Mouse (Mus musculus) liver, embryonic 14.5 days (tissue): ENCODE results near the gene Zmynd8. TPM values are rescaled to one million over a fixed set of nuclear protein-coding genes. Genes with fewer than 3 reads are reported as not detected.

Source experiments
- ATAC-seq: fragments of 200-750 bp; cut with Nextera tagmentation; 2 replicates; pipeline ENCODE4 v1.8.0; 2017; ENCODE audit warnings: moderate number of reproducible peaks, mild to moderate bottlenecking, moderate library complexity; ENCODE audit not compliant: insufficient read depth
- DNase-seq, 3 experiments: peaks; one replicate each; pipeline ENCODE4 v3.0.0-alpha.2; 2012 to 2013; ENCODE audit warnings: low read depth in 3 of 3, low spot score in 3 of 3
- H3K27ac ChIP-seq: fragments of 300-500 bp; sonication (generic); 2 replicates; pipeline ENCODE4 v1.5.1; 2014; ENCODE audit warnings: moderate library complexity, mild to moderate bottlenecking, control low read depth, inconsistent platforms
- H3K27me3 ChIP-seq: fragments of 300-500 bp; sonication (generic); 2 replicates; pipeline ENCODE4 v1.6.1; 2014; ENCODE audit warnings: mild to moderate bottlenecking, low read length, moderate library complexity; ENCODE audit not compliant: control insufficient read depth, insufficient read depth
- H3K36me3 ChIP-seq: fragments of 300-500 bp; sonication (generic); replicated peaks from 2 replicates; pipeline ENCODE4 v1.6.1; 2014; ENCODE audit warnings: low read depth; ENCODE audit not compliant: control insufficient read depth, insufficient read depth
- H3K4me1 ChIP-seq, 2 experiments: fragments of 200-500 bp in 1 of 2; fragments of 300-500 bp in 1 of 2; sonication (generic) in 1 of 2; replicated peaks; 2 replicates each; pipeline ENCODE4 v1.6.1; 2012 to 2014; ENCODE audit warnings: antibody characterized with exemption in 1 of 2, inconsistent platforms in 1 of 2, low read length in 1 of 2; ENCODE audit not compliant: control insufficient read depth in 2 of 2, insufficient read depth in 2 of 2
- H3K4me2 ChIP-seq: fragments of 300-500 bp; sonication (generic); 2 replicates; pipeline ENCODE4 v1.6.1; 2014; ENCODE audit warnings: low read depth, mild to moderate bottlenecking, control low read depth, moderate library complexity
- H3K4me3 ChIP-seq, 2 experiments: fragments of 200-500 bp in 1 of 2; fragments of 300-500 bp in 1 of 2; sonication (generic) in 1 of 2; 2 replicates each; pipeline ENCODE4 v1.5.1; 2012 to 2014; ENCODE audit warnings: low read depth in 2 of 2, low read length in 2 of 2, mild to moderate bottlenecking in 2 of 2, control low read depth in 1 of 2, inconsistent platforms in 1 of 2, moderate library complexity in 1 of 2; ENCODE audit not compliant: insufficient read depth in 1 of 2
- H3K9ac ChIP-seq: fragments of 300-500 bp; sonication (generic); replicated peaks from 2 replicates; pipeline ENCODE4 v1.6.1; 2014; ENCODE audit warnings: mild to moderate bottlenecking, control low read depth, moderate library complexity
- H3K9me3 ChIP-seq: fragments of 300-500 bp; sonication (generic); 2 replicates; pipeline ENCODE4 v1.6.1; 2016; ENCODE audit warnings: low read length, mixed read lengths; ENCODE audit not compliant: control insufficient read depth
- CTCF ChIP-seq: IDR thresholded peaks from 2 replicates; pipeline ENCODE4 v1.5.1; 2016; ENCODE audit warnings: antibody characterized with exemption, low read depth, control low read depth
- EP300 ChIP-seq: IDR thresholded peaks from 2 replicates; pipeline ENCODE4 v1.6.1; 2016; ENCODE audit warnings: antibody characterized with exemption, low read depth
- WGBS: fragments of 180-500 bp; shearing (Covaris S2); extraction: QIAGEN DNeasy Blood & Tissue Kit; methylation state at CpG from one replicate; pipeline ENCODE4 v1.1.7; 2014; ENCODE audit not compliant: insufficient replicate concordance; 5-methylcytosine and 5-hydroxymethylcytosine counted together
- polyA plus RNA-seq, 2 experiments: library from polyadenylated mRNA; depleted of rRNA in 1 of 2; stranded (reverse) in 1 of 2; unstranded in 1 of 2; fragments of >200 nt; fragmentation: Nextera tagmentation in 1 of 2; extraction: Ambion mirVana in 1 of 2; gene quantifications; 2 replicates each; pipeline versions ENCODE4 v1.2.1 to v1.2.3; 2012 to 2014

Gene Zmynd8
- polyA plus RNA-seq, 2 experiments, result 16.3 to 17.7 TPM

DNA sequence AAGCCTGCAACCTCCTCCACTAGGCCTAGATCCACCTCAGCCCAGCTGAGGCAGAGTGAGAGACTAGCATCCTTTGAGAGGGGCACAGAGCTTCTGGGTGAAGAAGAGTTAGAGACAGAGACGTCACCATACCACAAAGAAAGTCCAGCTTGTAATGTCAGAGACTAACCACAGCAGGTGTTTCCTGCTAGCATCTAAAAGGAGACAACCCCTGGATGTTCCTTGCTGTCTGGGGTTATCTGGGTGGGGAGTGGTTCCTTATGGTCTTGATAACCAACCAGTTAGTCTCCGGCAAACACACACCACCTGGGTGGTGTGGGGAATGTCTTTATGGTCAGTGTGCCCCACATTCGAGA lies 105.6 kb downstream of the Zmynd8 start:
- peak; percentile 52; the same call in 1 of the 2 replicates for ATAC-seq
- Histone ChIP-seq H3K9ac (no peak overlapping the region), H3K27ac (no peak overlapping the region), H3K9me3 (no peaks in the 10 kb centered on the region), H3K36me3 (peaks cover 56% of the 10 kb centered on the region), H3K4me3 (no peak overlapping the region), H3K4me2 (no peak overlapping the region), H3K27me3 (no peaks in the 10 kb centered on the region), H3K4me1 (peaks cover 0 to 7% of the 10 kb centered on the region in 2 experiments; a peak in 2 of 4 replicates)
- TF ChIP-seq CTCF (no peak), EP300 (0 out of 2 replicates have a peak, but pooled peaks have one; percentile 12)
- WGBS, result 8% methylated on average over 3 of the region's 3 CpGs
- DNase-seq, result peak in 1 of 3 experiments; percentile 14

DNA sequence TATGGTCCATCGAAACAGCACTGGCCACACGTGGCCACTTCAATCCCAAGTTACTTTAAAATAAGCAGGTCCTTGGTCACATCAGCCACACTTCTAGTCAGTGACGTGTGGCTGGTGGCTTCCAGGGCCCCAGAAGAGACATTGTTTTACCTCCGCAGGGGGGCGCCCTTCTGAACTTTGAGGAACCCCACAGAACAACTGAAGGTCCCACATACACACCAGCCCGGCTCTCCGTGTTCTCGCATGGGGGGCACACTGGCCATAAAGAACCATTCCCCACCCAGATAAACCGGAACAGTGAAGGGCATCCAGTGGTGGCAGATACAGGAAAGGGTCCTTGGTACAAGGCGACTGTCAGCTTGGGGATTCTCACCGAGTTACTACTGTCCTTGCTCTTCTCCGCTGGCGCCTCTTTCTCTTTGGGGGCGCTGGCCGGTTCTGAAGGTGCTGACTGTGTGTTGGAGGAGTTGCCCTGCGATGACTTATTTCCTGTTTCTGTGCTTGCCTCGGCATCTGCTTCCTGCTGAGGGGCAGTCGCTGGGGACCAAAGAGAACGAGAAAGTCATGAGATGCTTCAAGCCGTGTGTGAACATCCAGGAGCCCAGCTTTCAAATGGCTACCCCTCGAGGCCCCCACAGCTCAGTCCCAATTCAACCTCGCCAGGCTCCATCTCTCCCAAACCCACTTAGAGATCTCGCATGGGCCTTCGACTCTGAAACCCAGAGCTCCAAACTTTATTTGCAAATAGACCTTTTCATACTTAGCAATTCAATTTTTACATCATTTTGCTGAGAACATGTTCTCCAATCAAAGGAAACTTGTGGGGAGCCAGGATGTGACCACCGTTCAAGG lies 106.2 kb downstream of the Zmynd8 start:
- no peak overlapping the region for H3K27ac ChIP-seq
- 56% methylated on average over 25 of the region's 25 CpGs for WGBS
- H3K36me3 ChIP-seq, result peaks cover 55% of the 10 kb centered on the region
- H3K9me3 ChIP-seq, result no peaks in the 10 kb centered on the region
- no peaks in the 10 kb centered on the region for H3K27me3 ChIP-seq
- H3K4me3 ChIP-seq, result no peak overlapping the region
- TF ChIP-seq EP300 (no peak), CTCF (no peak)
- no peak overlapping the region for H3K4me2 ChIP-seq
- ATAC-seq, result no peak
- no peak overlapping the region for H3K9ac ChIP-seq
- no peak for DNase-seq
- peaks cover 0 to 7% of the 10 kb centered on the region in 2 experiments; a peak in 2 of 4 replicates for H3K4me1 ChIP-seq

DNA sequence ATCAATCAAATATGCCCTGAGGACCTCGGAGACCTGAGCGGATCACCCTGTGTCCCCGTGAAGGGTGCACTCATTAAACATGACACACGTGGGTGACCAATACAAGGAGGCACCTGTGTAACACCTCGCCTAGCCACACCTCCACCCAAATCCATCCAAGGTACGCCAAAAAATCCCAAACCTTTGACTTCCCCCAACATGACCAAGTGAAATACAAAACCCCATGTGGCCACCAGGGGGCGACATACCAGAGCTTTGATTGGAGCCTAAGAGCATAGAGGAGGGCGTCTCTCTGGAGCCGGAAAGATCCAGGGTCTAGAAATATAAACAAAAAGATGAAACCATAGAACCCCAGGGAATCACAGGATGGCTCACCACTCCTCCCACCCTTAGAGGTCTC lies 107.2 kb downstream of the Zmynd8 start:
- no peaks in the 10 kb centered on the region for H3K27me3 ChIP-seq
- peak; percentile 30 to 49 (median 34) for DNase-seq

GRCm38 (mm10) chr2:165791026-165791425 lies 107.8 kb downstream of the Zmynd8 start:
- TF ChIP-seq EP300, result no peak
- TF ChIP-seq CTCF, result no peak
- H3K4me1 ChIP-seq, result peaks cover 0 to 7% of the 10 kb centered on the region in 2 experiments; a peak in 2 of 4 replicates
- H3K4me2 ChIP-seq, result no peak overlapping the region
- WGBS, result 75% methylated on average over 7 of the region's 7 CpGs
- ATAC-seq (no peak), DNase-seq (no peak)
- H3K36me3 ChIP-seq, result peaks cover 50% of the 10 kb centered on the region
- no peak overlapping the region for H3K9ac ChIP-seq
- no peaks in the 10 kb centered on the region for H3K9me3 ChIP-seq
- H3K4me3 ChIP-seq, result no peak overlapping the region
- H3K27ac ChIP-seq, result no peak overlapping the region
- no peaks in the 10 kb centered on the region for H3K27me3 ChIP-seq

More for the DNA sequence above, 107.2 kb downstream of the Zmynd8 start:
- WGBS, result 59% methylated on average over 9 of the region's 9 CpGs
- H3K4me2 ChIP-seq, result no peak overlapping the region
- no peaks in the 10 kb centered on the region for H3K9me3 ChIP-seq
- no peak overlapping the region for H3K27ac ChIP-seq
- H3K4me1 ChIP-seq, result peaks cover 0 to 7% of the 10 kb centered on the region in 2 experiments; a peak in 2 of 4 replicates
- no peak overlapping the region for H3K4me3 ChIP-seq
- no peak overlapping the region for H3K9ac ChIP-seq
- TF ChIP-seq EP300 (no peak), CTCF (peak; percentile 92)
- peaks cover 49% of the 10 kb centered on the region for H3K36me3 ChIP-seq
- ATAC-seq, result peak; percentile 5; the same call in 1 of the 2 replicates

DNA sequence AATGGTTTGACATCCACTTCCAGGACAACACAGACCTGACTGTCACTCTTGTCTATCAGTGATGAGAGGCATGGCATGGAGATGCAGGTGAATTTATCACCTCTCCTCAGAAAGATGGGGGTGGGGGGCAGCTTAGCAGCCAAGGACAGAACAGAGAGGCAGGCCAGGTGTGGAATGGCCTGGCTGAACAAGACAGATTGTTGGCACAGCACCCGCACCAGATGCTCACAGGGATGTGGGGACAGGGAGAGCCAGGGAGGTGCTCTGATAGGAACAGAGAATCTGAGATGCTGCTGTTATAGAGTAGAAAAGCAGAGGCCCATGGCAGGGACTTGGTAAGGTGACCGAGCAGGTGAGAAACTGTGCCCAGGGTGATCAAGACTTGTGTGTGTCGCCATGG lies 109.1 kb downstream of the Zmynd8 start:
- peaks cover 59% of the 10 kb centered on the region for H3K36me3 ChIP-seq
- H3K9ac ChIP-seq, result no peak overlapping the region
- H3K27ac ChIP-seq, result no peak overlapping the region
- ATAC-seq, result no peak
- WGBS, result 81% methylated on average over 3 of the region's 3 CpGs
- no peak for DNase-seq
- no peak overlapping the region for H3K4me2 ChIP-seq
- no peak for TF ChIP-seq CTCF
- no peak for TF ChIP-seq EP300
- H3K4me3 ChIP-seq, result no peak overlapping the region
- H3K27me3 ChIP-seq, result no peaks in the 10 kb centered on the region
- H3K4me1 ChIP-seq, result peaks cover 0 to 7% of the 10 kb centered on the region in 2 experiments; a peak in 2 of 4 replicates
- no peaks in the 10 kb centered on the region for H3K9me3 ChIP-seq
